In genomic region chr6:28262198-28262621, GRCm38 (mm10) we compare ENCODE assay signal across 8 mouse cellular contexts.
DNase-seq lines count a peak whose midpoint lies in the region; ATAC-seq lines count a peak whose summit lies in the region.

No protein-coding gene starts in this region.

- H3K27ac ChIP-seq in limb, embryonic 10.5 days: peak overlapping the region; percentile 91
- H3K27ac ChIP-seq in neural tube, embryonic 13.5 days (replicated peaks): peak overlapping the region; percentile 90

- peak overlapping the region; percentile 92 for H3K4me3 ChIP-seq in limb, embryonic 10.5 days
- peak overlapping the region; percentile 95 for H3K4me3 ChIP-seq in neural tube, embryonic 13.5 days

- H3K9me3 ChIP-seq in limb, embryonic 10.5 days (replicated peaks): no peaks in the 10 kb centered on the region
- no peaks in the 10 kb centered on the region for H3K9me3 ChIP-seq in neural tube, embryonic 13.5 days

- WGBS in limb, embryonic 10.5 days: under 1% methylated on average over 29 of the region's 29 CpGs
- 0% methylated on average over 27 of the region's 29 CpGs for WGBS in neural tube, embryonic 13.5 days

- H3K9ac ChIP-seq in neural tube, embryonic 13.5 days: peak overlapping the region; percentile 84

- peak overlapping the region; percentile 95 for H3K4me2 ChIP-seq in neural tube, embryonic 13.5 days

- peak; percentile 31 for ATAC-seq in erythroid progenitor cell, adult 5-6 weeks (replicated peaks; ENCODE audit: low FRiP score, poor library complexity, severe bottlenecking)
- ATAC-seq in neural tube, embryonic 13.5 days (ENCODE audit: low read depth): peak; percentile 82

- H3K27me3 ChIP-seq in limb, embryonic 10.5 days (ENCODE audit: low read depth, poor library complexity, severe bottlenecking): peaks cover 9% of the 10 kb centered on the region
- H3K27me3 ChIP-seq in neural tube, embryonic 13.5 days: peaks cover 8% of the 10 kb centered on the region; the same call in 1 of the 2 replicates

- H3K36me3 ChIP-seq in limb, embryonic 10.5 days: peaks cover 12% of the 10 kb centered on the region
- H3K36me3 ChIP-seq in neural tube, embryonic 13.5 days: peaks cover 7% of the 10 kb centered on the region; the same call in 1 of the 2 replicates

- DNase-seq in embryo, embryonic 10 days (ENCODE audit: low spot score): peak; percentile 65
- DNase-seq in embryo, embryonic 11 days: no peak
- peak; percentile 64 for DNase-seq in CD4-positive helper T cell, adult 2 months (ENCODE audit: low read depth, low spot score)
- no peak for DNase-seq in limb, embryonic 10.5 days (ENCODE audit: low spot score)
- no peak for DNase-seq in thymus, adult 18-20 months
- no peak for DNase-seq in spleen, adult 18-20 months

- peaks cover 7% of the 10 kb centered on the region for H3K4me1 ChIP-seq in limb, embryonic 10.5 days
- peaks cover 11% of the 10 kb centered on the region for H3K4me1 ChIP-seq in neural tube, embryonic 13.5 days (replicated peaks)

Comparison
In these comparisons a context has a peak if more than half of its experiments do, and no peak if none do; other contexts are left out.
1. DNase-seq: peak in embryo, embryonic 10 days (single experiment) and CD4-positive helper T cell, adult 2 months (single experiment); none in embryo, embryonic 11 days (single experiment), limb, embryonic 10.5 days (single experiment), thymus, adult 18-20 months (0 of 2) and spleen, adult 18-20 months (0 of 2).